Mouse (Mus musculus): Measurements from ENCODE around the gene Oxct2b. TPM values are rescaled to one million over a fixed set of nuclear protein-coding genes. Genes with fewer than 3 reads are reported as not detected.
"Not testable (repeated sequence)": the region's sequence is repeated elsewhere in the genome, so short reads cannot be mapped to it uniquely, and the experiment has no call there.

Gene Oxct2b
- polyA plus RNA-seq, 1 experiment from 2014 or later: not detected

DNA sequence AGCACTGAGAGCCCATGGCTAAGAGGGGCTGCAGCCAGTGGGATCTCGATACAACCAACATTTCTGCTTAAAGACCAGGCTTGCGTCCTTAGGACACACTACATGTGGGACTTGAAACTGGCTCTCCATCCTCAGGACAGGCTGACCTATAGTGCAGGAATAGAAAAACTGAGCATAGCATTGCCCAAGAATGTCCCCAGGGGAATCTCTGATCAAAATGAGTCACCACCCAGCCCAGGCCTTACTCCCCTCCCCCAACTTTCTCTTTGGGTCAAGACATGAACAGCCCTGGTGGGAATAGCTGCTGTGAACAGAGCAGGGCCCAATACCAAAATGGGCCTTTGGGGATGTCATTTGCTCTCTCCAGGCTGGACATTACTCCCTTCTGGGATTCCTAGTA, 9.2 kb upstream of the Oxct2b start:
- WGBS: 77% methylated on average over 2 of the region's 2 CpGs
- no peak for TF ChIP-seq CTCF (IDR thresholded peaks at IDR 0.05; ENCODE audit: low read depth)
- TF ChIP-seq EP300 (optimal IDR thresholded peaks at IDR 0.05): no peak
- H3K27me3 ChIP-seq (ENCODE audit: control insufficient read depth, insufficient read depth, low read length): peaks cover 7% of the 10 kb centered on the region
- H3K9ac ChIP-seq (ENCODE audit: low read length): no peak overlapping the region
- ATAC-seq (ENCODE audit: low FRiP score, low TSS enrichment) (no peak), DNase-seq (ENCODE audit: low spot score) (peak; percentile 10)
- H3K27ac ChIP-seq (replicated peaks): no peak overlapping the region
- no peak overlapping the region for H3K4me3 ChIP-seq (ENCODE audit: low read depth, low read length)
- H3K9me3 ChIP-seq (ENCODE audit: control insufficient read depth, low read length): no peaks in the 10 kb centered on the region
- no peak overlapping the region for H3K4me2 ChIP-seq (replicated peaks; ENCODE audit: low read depth)
- no peaks in the 10 kb centered on the region for H3K36me3 ChIP-seq (ENCODE audit: control insufficient read depth, insufficient read depth, low read length)
- no peaks in the 10 kb centered on the region for H3K4me1 ChIP-seq (replicated peaks; ENCODE audit: control insufficient read depth, insufficient read depth)

GRCm38 (mm10) chr4:123108056-123108455, 8.0 kb upstream of the Oxct2b start:
- peaks cover 7% of the 10 kb centered on the region for H3K27me3 ChIP-seq (ENCODE audit: control insufficient read depth, insufficient read depth, low read length)
- no peak overlapping the region for H3K9ac ChIP-seq (ENCODE audit: low read length)
- DNase-seq (ENCODE audit: low spot score): no peak
- H3K9me3 ChIP-seq (ENCODE audit: control insufficient read depth, low read length): no peaks in the 10 kb centered on the region
- no peaks in the 10 kb centered on the region for H3K36me3 ChIP-seq (ENCODE audit: control insufficient read depth, insufficient read depth, low read length)
- H3K4me3 ChIP-seq (ENCODE audit: low read depth, low read length): no peak overlapping the region
- H3K27ac ChIP-seq (replicated peaks): no peak overlapping the region
- no peak overlapping the region for H3K4me2 ChIP-seq (replicated peaks; ENCODE audit: low read depth)
- ATAC-seq (ENCODE audit: low FRiP score, low TSS enrichment): no peak
- TF ChIP-seq EP300 (optimal IDR thresholded peaks at IDR 0.05) (no peak), CTCF (IDR thresholded peaks at IDR 0.05; ENCODE audit: low read depth) (no peak)
- whole genome bisulfite sequencing: 91% methylated on average over 5 of the region's 5 CpGs
- no peaks in the 10 kb centered on the region for H3K4me1 ChIP-seq (replicated peaks; ENCODE audit: control insufficient read depth, insufficient read depth)

GRCm38 (mm10) chr4:123110751-123111150, 5.3 kb upstream of the Oxct2b start:
- Histone ChIP-seq H3K4me3 (ENCODE audit: low read depth, low read length) (no peak overlapping the region), H3K4me2 (replicated peaks; ENCODE audit: low read depth) (no peak overlapping the region), H3K36me3 (ENCODE audit: control insufficient read depth, insufficient read depth, low read length) (no peaks in the 10 kb centered on the region), H3K27ac (replicated peaks) (no peak overlapping the region), H3K9ac (ENCODE audit: low read length) (no peak overlapping the region), H3K9me3 (ENCODE audit: control insufficient read depth, low read length) (no peaks in the 10 kb centered on the region), H3K27me3 (ENCODE audit: control insufficient read depth, insufficient read depth, low read length) (0 out of 2 replicates have a peak, but pooled peaks cover 1% of the 10 kb centered on the region), H3K4me1 (replicated peaks; ENCODE audit: control insufficient read depth, insufficient read depth) (no peaks in the 10 kb centered on the region)
- 94% methylated on average over 4 of the region's 4 CpGs for WGBS
- no peak for ATAC-seq (ENCODE audit: low FRiP score, low TSS enrichment)
- no peak for DNase-seq (ENCODE audit: low spot score)
- no peak for TF ChIP-seq CTCF (IDR thresholded peaks at IDR 0.05; ENCODE audit: low read depth)
- no peak for TF ChIP-seq EP300 (optimal IDR thresholded peaks at IDR 0.05)

- not testable (repeated sequence) for H3K4me3 ChIP-seq (ENCODE audit: low read depth, low read length); H3K9me3 ChIP-seq (ENCODE audit: control insufficient read depth, low read length); DNase-seq (ENCODE audit: low spot score); H3K27ac ChIP-seq (replicated peaks); H3K36me3 ChIP-seq (ENCODE audit: control insufficient read depth, insufficient read depth, low read length); H3K9ac ChIP-seq (ENCODE audit: low read length); ATAC-seq (ENCODE audit: low FRiP score, low TSS enrichment); H3K4me2 ChIP-seq (replicated peaks; ENCODE audit: low read depth); H3K27me3 ChIP-seq (ENCODE audit: control insufficient read depth, insufficient read depth, low read length); H3K4me1 ChIP-seq (replicated peaks; ENCODE audit: control insufficient read depth, insufficient read depth)
- WGBS: 60% methylated on average over 9 of the region's 10 CpGs
Observed at GRCm38 (mm10) chr4:123111275-123111983, 4.6 kb upstream of the Oxct2b start.

DNA sequence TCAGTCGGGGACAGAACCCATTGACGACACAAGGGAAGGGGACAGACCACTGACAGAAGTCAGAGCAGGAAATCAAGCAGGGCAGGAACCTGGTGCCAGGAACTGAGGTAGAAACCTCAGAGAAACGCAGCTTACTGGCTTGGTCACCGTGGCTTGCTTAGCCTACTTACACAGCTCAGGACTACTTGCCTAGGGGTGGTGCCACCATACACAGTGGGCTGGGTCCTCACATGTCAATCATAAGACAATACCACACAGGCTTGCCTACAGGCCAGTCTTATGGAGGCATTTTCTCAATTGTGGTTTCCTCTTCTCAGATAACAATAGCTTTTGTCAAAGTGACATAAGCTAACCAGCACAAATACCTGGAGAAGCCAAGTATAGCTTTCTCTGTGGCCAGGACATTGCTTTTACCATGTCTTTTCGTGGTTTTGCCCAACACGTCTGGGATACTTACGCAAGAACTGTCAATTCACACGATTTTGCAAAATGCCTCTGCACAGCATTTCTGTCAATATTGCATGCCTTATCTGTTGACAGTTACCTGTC, 3.8 kb upstream of the Oxct2b start:
- TF ChIP-seq EP300 (optimal IDR thresholded peaks at IDR 0.05) (no peak), CTCF (IDR thresholded peaks at IDR 0.05; ENCODE audit: low read depth) (no peak)
- DNase-seq (ENCODE audit: low spot score): peak; percentile 11

GRCm38 (mm10) chr4:123114651-123115050, 1.4 kb upstream of the Oxct2b start:
- 91% methylated on average over 4 of the region's 4 CpGs for WGBS

More for the DNA sequence above, 3.8 kb upstream of the Oxct2b start:
- Histone ChIP-seq H3K4me3 (ENCODE audit: low read depth, low read length) (no peak overlapping the region), H3K27ac (replicated peaks) (no peak overlapping the region), H3K36me3 (ENCODE audit: control insufficient read depth, insufficient read depth, low read length) (no peaks in the 10 kb centered on the region), H3K27me3 (ENCODE audit: control insufficient read depth, insufficient read depth, low read length) (no peaks in the 10 kb centered on the region), H3K9me3 (ENCODE audit: control insufficient read depth, low read length) (no peaks in the 10 kb centered on the region), H3K4me2 (replicated peaks; ENCODE audit: low read depth) (no peak overlapping the region), H3K9ac (ENCODE audit: low read length) (no peak overlapping the region), H3K4me1 (replicated peaks; ENCODE audit: control insufficient read depth, insufficient read depth) (no peaks in the 10 kb centered on the region)
- 69% methylated on average over 8 of the region's 8 CpGs for WGBS
- no peak for ATAC-seq (ENCODE audit: low FRiP score, low TSS enrichment)

DNA sequence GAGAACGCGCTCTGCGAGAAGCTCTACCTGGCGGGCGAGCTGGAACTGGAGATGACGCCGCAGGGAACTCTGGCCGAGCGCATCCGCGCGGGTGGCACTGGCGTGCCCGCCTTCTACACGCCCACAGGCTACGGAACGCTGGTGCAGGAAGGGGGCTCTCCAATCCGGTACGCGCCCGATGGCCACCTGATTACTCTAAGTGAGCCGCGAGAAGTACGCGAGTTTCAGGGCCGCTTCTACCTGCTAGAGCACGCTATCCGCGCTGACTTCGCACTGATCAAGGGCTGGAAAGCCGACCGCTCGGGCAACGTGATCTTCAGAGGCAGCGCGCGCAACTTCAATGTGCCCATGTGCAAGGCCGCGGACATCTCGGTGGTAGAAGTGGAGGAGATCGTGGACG, 574 bp downstream of the Oxct2b start:
- H3K4me2 ChIP-seq (replicated peaks; ENCODE audit: low read depth); H3K9ac ChIP-seq (ENCODE audit: low read length); H3K27ac ChIP-seq (replicated peaks); H3K4me1 ChIP-seq (replicated peaks; ENCODE audit: control insufficient read depth, insufficient read depth); H3K9me3 ChIP-seq (ENCODE audit: control insufficient read depth, low read length); H3K4me3 ChIP-seq (ENCODE audit: low read depth, low read length); H3K36me3 ChIP-seq (ENCODE audit: control insufficient read depth, insufficient read depth, low read length); DNase-seq (ENCODE audit: low spot score); H3K27me3 ChIP-seq (ENCODE audit: control insufficient read depth, insufficient read depth, low read length): not testable (repeated sequence)
- 22% methylated on average over 22 of the region's 42 CpGs for WGBS
- peak; percentile 33; the same call in 1 of the 2 replicates for ATAC-seq (ENCODE audit: low FRiP score, low TSS enrichment)

More at GRCm38 (mm10) chr4:123114651-123115050, 1.4 kb upstream of the Oxct2b start:
- H3K27ac ChIP-seq (replicated peaks); H3K4me3 ChIP-seq (ENCODE audit: low read depth, low read length); ATAC-seq (ENCODE audit: low FRiP score, low TSS enrichment); H3K9ac ChIP-seq (ENCODE audit: low read length); H3K27me3 ChIP-seq (ENCODE audit: control insufficient read depth, insufficient read depth, low read length); H3K9me3 ChIP-seq (ENCODE audit: control insufficient read depth, low read length); H3K4me2 ChIP-seq (replicated peaks; ENCODE audit: low read depth); DNase-seq (ENCODE audit: low spot score); H3K4me1 ChIP-seq (replicated peaks; ENCODE audit: control insufficient read depth, insufficient read depth); H3K36me3 ChIP-seq (ENCODE audit: control insufficient read depth, insufficient read depth, low read length): not testable (repeated sequence)

Data from stomach, postnatal 0 days (tissue).